Mouse (Mus musculus) granulocyte monocyte progenitor cell, adult 5-6 weeks (primary cell): ENCODE results near the gene Igfbp4. TPM values are rescaled to one million over a fixed set of nuclear protein-coding genes. Genes with fewer than 3 reads are reported as not detected.
A peak's percentile ranks its signal among the peaks of the same experiment; 100 is the strongest.

Source experiments
- ATAC-seq: replicated peaks from 2 replicates; pipeline ENCODE4 v1.8.0; 2016; ENCODE audit warnings: mild to moderate bottlenecking, moderate TSS enrichment, inconsistent platforms; ENCODE audit not compliant: poor library complexity, severe bottlenecking
- total RNA-seq, 2 experiments: library from RNA; stranded (forward) in 1 of 2; stranded (reverse) in 1 of 2; fragments of 200-712, 200-1000 nt in 1 of 2; fragments of >200 nt in 1 of 2; fragmentation: Nextera tagmentation in 1 of 2; gene quantifications; 2 replicates each; pipeline ENCODE4 v1.2.3; 2014 to 2017

The Igfbp4 gene
- total RNA-seq (2014; fragmentation: Nextera tagmentation) (236 and 288 TPM in 2 replicates), total RNA-seq (2017) (279 and 410 TPM in 2 replicates)

GRCm38 (mm10) chr11:99041051-99041729, at the start of gene Igfbp4:
Igfbp4 (plus strand) TSS chr11:99041244.
- ATAC-seq: peak; percentile 38

GRCm38 (mm10) chr11:98995987-98996386, 45.1 kb upstream of the Igfbp4 start:
- no peak for ATAC-seq

- ATAC-seq: no peak
These were observed 43.4 kb upstream of the Igfbp4 start for GRCm38 (mm10) chr11:98997659-98998058.

DNA sequence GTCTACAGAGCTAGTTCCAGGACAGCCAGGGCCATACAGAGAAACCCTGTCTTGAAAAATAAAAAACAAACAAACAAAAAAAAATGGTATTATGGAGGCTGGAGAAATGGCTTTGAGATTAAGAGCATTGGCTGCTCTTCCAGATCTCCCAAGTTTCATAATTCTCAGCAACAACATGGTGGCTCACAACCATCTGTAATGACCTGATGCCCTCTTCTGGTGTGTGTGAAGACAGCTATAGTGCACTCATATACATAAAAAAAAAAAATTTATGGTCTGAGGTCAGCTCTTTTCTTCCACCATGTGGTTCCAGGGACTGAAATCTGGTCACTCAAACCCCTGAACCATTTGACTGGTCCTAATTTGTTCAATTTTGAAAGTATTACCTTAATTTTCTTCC, 42.3 kb upstream of the Igfbp4 start:
- ATAC-seq: no peak

GRCm38 (mm10) chr11:98999243-98999642, 41.8 kb upstream of the Igfbp4 start:
- ATAC-seq: no peak

- ATAC-seq: no peak
These were observed 34.3 kb upstream of the Igfbp4 start for GRCm38 (mm10) chr11:99006788-99007187.

DNA sequence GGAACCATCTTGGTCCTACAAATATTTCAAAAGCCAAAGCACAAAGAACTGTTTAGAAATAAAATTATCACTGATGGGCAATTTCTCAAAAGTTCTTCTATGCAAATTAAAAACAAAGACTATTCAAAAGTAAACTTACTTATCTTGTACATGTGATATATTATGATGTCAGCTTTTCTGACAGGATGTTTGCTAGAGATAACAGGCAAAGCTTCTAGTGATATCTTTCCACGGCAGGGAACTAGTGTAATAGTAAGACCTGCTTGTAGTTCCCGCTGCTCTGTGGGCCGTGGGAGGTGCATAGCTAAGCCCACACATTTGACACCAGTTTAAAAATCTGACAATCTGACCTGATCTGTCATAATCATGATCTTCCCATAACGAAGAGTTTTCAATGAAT, 30.9 kb upstream of the Igfbp4 start:
- ATAC-seq: no peak

- no peak for ATAC-seq
These were observed 30.3 kb upstream of the Igfbp4 start for GRCm38 (mm10) chr11:99010706-99011105.

DNA sequence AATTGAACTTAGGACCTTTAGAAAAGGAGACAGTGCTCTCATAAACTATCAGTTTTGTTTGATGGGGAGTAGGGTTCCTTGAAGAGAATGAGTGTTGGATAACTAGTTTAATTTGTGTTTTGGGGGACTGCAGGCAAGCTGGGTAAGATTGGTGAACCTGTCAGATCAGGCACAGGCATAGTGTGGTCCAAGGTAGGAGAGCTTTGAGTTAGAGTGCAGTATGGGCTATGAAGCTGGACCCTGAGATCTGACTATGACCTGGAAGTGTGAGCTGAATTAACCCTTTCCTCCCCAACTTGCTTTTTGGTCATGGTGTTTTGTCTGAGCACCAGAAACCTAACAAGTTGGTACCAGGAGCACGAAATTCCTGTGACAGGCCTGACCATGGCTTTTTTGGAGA, 27.2 kb upstream of the Igfbp4 start:
- no peak for ATAC-seq

DNA sequence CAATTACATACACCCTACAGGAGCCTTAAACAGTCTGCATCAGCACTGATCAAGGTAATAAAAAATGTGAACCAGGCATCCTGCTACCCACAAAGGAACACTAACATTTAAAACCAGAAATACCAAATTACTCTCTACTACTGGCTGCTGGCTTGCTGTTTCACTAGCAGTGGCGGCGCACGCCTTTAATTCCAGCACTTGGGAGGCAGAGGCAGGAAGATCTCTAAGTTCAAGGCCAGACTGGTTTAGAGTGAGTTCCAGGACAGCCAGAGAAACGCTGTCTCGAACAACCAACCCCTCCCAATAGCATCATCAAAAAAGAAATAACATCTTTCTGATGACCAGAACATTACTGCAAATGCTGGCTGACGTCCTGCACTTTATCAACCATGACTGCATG, 21.2 kb upstream of the Igfbp4 start:
- ATAC-seq: no peak

DNA sequence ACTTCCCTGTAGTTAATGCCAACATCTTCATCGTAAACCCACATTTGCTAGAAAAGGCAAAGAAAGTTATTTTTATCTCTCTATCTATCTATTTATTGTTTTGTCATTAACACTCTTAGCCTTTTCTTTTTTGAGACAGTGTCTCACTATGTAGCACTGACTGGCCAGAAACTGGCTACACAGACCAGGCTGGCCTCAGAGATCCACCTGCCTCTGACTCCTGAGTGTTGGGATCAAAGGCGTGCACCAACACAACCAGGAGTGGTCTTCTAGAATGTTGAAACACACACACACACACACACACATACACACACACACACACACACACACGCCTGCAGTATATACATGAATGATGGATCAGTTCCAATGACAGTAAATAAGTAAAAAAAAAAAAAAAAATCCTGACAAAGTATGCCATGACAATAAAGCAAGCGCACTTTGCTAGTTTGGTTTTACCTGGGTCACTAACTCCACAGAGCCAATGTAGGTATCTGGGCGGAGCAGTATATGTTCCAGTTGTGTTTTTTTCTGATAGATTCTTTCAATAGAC, 18.6 kb upstream of the Igfbp4 start:
- ATAC-seq: no peak

DNA sequence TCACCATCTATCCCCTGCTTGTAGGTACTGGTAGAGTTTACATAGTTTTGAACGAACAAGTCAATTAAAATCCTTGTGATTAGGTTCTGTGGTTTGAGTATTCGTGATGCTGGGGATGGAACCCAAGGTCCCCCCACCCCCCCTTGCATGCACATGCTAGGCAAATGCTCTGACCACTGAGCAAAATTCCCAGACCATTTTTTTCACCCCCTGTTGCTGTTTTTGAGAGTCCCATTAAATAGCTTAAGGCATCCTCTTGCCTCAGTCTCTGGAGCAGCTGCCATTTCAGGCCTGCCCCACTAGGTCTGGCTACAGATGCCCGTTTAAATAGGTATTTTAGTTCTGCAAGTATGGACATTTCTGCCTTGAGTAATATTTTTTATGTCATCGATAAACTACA, 17.9 kb upstream of the Igfbp4 start:
- no peak for ATAC-seq

DNA sequence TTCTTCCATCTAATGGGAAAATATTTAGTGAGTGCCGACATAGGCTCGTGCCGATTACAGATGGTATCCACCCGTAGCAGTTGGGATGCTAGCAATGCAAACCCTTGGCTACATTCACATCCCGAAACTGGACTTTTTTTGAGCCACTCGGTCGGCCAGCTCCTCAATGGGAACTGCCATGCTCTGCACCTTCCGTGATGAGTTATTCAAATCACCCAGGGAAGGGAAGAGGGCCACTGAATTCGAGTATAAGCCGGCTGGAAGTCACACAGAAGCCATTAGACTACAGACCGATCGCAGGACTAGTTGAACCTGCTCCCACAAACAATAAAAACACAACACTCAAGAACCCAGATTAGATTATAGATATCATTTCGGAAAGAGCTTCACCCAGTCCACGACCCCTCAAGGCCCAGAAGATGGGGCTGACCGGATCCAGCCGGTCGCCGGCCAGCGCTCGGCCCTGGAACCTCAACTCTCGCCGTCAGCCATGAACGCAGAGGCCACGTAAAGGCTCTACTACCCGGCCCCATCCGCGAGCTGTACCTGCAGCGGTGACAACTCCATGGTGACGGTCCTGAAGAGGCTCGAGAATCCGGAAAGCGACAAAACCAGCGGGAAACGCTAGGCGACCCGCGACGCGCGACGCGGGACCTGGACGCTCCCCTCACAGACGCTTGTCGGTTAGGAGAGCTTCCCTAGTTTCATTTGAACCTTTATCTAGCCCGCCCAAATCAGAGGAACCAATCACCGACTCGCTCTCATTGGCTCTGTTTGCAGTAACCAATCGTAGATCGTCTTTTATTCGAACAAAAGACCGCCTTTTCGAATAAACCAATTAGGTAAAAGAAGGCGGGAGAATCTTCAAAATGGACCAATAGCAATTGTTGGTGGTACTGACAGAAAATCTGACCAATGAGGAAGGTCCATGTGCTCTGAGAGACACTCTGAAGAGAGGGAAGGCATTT, 17.3 kb upstream of the Igfbp4 start, which contains the start of gene Top2a:
Top2a (minus strand) TSS at position 690 of the 968 bp plus-strand sequence.
- peak; percentile 98 for ATAC-seq

- ATAC-seq: no peak
These were observed 16.4 kb upstream of the Igfbp4 start for GRCm38 (mm10) chr11:99024468-99025134.

- no peak for ATAC-seq
These were observed 15.2 kb upstream of the Igfbp4 start for GRCm38 (mm10) chr11:99025878-99026277.

- no peak for ATAC-seq
These were observed 14.1 kb upstream of the Igfbp4 start for GRCm38 (mm10) chr11:99026899-99027440.

- ATAC-seq: no peak
These were observed 5.7 kb upstream of the Igfbp4 start for GRCm38 (mm10) chr11:99035350-99035749.

DNA sequence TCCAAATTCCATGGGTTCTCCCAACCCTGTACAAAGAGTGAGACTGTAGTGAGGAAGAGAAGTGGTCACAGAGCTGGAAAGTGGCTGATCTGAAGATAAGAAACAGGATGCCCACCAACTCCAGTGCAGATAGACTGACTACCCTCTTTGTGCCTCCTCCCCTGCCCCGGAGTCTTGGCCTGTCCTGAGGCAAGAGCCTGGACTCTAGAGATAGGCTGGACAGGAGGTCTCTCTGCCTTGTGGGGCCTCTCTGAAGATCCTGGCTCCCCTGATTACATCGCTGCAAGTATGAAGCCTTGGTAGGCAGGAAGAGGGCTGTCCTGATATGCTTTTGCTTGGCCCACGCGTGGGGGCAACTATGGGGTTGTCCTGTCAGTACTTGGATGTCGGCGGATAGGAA, 4.8 kb upstream of the Igfbp4 start:
- ATAC-seq: no peak

DNA sequence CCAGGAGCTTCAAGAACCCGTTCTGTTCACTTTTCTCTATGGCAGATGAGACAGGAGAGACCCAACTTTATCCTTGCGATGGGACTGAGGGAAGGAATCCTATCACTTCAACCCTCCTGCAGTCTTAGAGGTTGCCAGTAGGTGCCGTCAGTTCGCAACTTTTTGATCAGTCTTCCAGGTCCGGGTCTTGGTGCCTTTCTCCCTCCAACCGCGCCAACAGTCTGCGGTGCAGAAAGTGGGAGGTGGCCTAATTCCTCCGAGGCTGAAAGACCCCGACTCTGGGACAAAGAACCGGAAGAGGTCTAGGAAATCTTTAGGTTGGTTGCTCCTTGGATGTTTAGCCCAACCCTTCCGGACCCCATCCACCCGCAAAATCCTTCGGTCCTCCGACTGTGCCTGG, 1.3 kb upstream of the Igfbp4 start:
- peak; percentile 50 for ATAC-seq

DNA sequence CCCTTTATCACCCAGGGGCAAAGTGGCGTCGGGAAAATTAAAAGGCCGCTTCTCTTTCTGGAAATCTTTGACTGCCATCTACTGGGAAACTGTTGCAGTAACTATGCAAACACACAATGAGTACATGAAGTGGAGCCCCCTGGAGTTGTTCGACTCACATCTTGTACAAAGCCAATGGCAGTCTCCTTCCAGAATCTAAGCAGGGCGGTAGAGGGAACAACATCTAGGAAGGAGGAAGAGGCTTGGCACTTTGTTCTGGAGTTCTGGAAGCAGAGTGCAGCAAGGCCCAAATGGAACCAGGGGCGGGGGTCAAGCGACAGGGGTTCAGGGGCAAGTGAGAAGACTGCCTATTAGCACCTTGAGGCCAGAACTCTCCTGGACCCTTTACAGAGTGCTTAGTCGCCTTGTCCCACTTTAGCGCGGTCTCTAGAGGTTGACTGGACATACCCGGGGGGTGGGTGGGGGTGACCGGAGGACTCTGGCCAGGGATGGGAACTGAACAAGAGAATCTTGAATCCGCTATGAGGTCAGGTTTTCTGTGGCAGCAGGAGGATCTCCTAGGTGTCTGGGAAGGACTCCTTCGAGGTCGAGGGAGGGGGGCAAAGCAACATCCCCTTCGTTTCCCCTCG, 584 bp upstream of the Igfbp4 start:
- no peak; the same call in 1 of the 2 replicates for ATAC-seq
